Mouse (Mus musculus): ENCODE results near the gene Bub1b. TPM values are rescaled to one million over a fixed set of nuclear protein-coding genes. Genes with fewer than 3 reads are reported as not detected.

The Bub1b gene
- polyA plus RNA-seq, 1 experiment = 25.6 TPM

GRCm38 (mm10) chr2:118667181-118667580 is 69.2 kb downstream of the Bub1b start:
- no peak overlapping the region for H3ac ChIP-seq (ENCODE audit: control insufficient read depth, insufficient read length)

GRCm38 (mm10) chr2:118669245-118669644 is 71.2 kb downstream of the Bub1b start:
- Histone ChIP-seq H3ac (ENCODE audit: control insufficient read depth, insufficient read length) (no peak overlapping the region), H3K79me2 (ENCODE audit: control insufficient read depth, insufficient read depth) (no peaks in the 10 kb centered on the region), H3K27me3 (ENCODE audit: control insufficient read depth, insufficient read depth, insufficient read length) (no peaks in the 10 kb centered on the region), H3K36me3 (ENCODE audit: control insufficient read depth, insufficient read depth) (no peaks in the 10 kb centered on the region), H3K4me2 (ENCODE audit: low read depth) (no peak overlapping the region), H3K4me3 (no peak overlapping the region)
- no peak for TF ChIP-seq CEBPB (IDR thresholded peaks at IDR 0.05; ENCODE audit: insufficient read depth, poor library complexity, severe bottlenecking)
- TF ChIP-seq POLR2A (IDR thresholded peaks at IDR 0.05; ENCODE audit: insufficient read length, low read depth) = no peak
- no peak for TF ChIP-seq E2F4 (IDR thresholded peaks at IDR 0.05; ENCODE audit: insufficient read depth)
- TF ChIP-seq POLR2AphosphoS2 (IDR thresholded peaks at IDR 0.05; ENCODE audit: insufficient read length, low read depth) = no peak
- TF ChIP-seq MYOG (IDR thresholded peaks at IDR 0.05; ENCODE audit: control insufficient read depth in 1 of 3, insufficient read depth in 1 of 3, insufficient read length in 2 of 3, low read depth in 2 of 3) = no peak
- TF ChIP-seq TCF3 (IDR thresholded peaks at IDR 0.05; ENCODE audit: insufficient read length, low read depth) = no peak
- TF ChIP-seq USF1 (IDR thresholded peaks at IDR 0.05; ENCODE audit: low read depth) = no peak
- TF ChIP-seq MYOD1 (IDR thresholded peaks at IDR 0.05; ENCODE audit: control insufficient read depth in 1 of 3, insufficient read length in 2 of 3, low read depth in 2 of 3) = no peak
- TF ChIP-seq MAX (IDR thresholded peaks at IDR 0.05; ENCODE audit: low read depth) = no peak

More at GRCm38 (mm10) chr2:118667181-118667580, 69.2 kb downstream of the Bub1b start:
- Histone ChIP-seq H3K27me3 (ENCODE audit: control insufficient read depth, insufficient read depth, insufficient read length) (no peaks in the 10 kb centered on the region), H3K4me2 (ENCODE audit: low read depth) (no peak overlapping the region), H3K4me3 (no peak overlapping the region), H3K79me2 (ENCODE audit: control insufficient read depth, insufficient read depth) (no peaks in the 10 kb centered on the region), H3K36me3 (ENCODE audit: control insufficient read depth, insufficient read depth) (no peaks in the 10 kb centered on the region)
- TF ChIP-seq SRF (IDR thresholded peaks at IDR 0.05; ENCODE audit: control insufficient read depth, insufficient read length, low read depth) (no peak), USF1 (IDR thresholded peaks at IDR 0.05; ENCODE audit: low read depth) (no peak), MYOG (IDR thresholded peaks at IDR 0.05; ENCODE audit: control insufficient read depth in 1 of 3, insufficient read depth in 1 of 3, insufficient read length in 2 of 3, low read depth in 2 of 3) (no peak), REST (IDR thresholded peaks at IDR 0.05; ENCODE audit: insufficient read depth, insufficient read length) (no peak), POLR2A (IDR thresholded peaks at IDR 0.05; ENCODE audit: insufficient read length, low read depth) (no peak), E2F4 (IDR thresholded peaks at IDR 0.05; ENCODE audit: insufficient read depth) (no peak), CEBPB (IDR thresholded peaks at IDR 0.05; ENCODE audit: insufficient read depth, poor library complexity, severe bottlenecking) (no peak), MAX (IDR thresholded peaks at IDR 0.05; ENCODE audit: low read depth) (no peak), POLR2AphosphoS2 (IDR thresholded peaks at IDR 0.05; ENCODE audit: insufficient read length, low read depth) (no peak), MYOD1 (IDR thresholded peaks at IDR 0.05; ENCODE audit: control insufficient read depth in 1 of 3, insufficient read length in 2 of 3, low read depth in 2 of 3) (no peak), TCF12 (IDR thresholded peaks at IDR 0.05; ENCODE audit: insufficient read depth, poor library complexity, severe bottlenecking) (no peak), TCF3 (IDR thresholded peaks at IDR 0.05; ENCODE audit: insufficient read length, low read depth) (no peak)

GRCm38 (mm10) chr2:118669785-118670184 is 71.8 kb downstream of the Bub1b start:
- no peak overlapping the region for H3K4me2 ChIP-seq (ENCODE audit: low read depth)
- H3ac ChIP-seq (ENCODE audit: control insufficient read depth, insufficient read length) = no peak overlapping the region
- H3K36me3 ChIP-seq (ENCODE audit: control insufficient read depth, insufficient read depth) = no peaks in the 10 kb centered on the region
- H3K27me3 ChIP-seq (ENCODE audit: control insufficient read depth, insufficient read depth, insufficient read length) = peaks cover 5% of the 10 kb centered on the region
- TF ChIP-seq TCF3 (IDR thresholded peaks at IDR 0.05; ENCODE audit: insufficient read length, low read depth) (no peak), MAX (IDR thresholded peaks at IDR 0.05; ENCODE audit: low read depth) (no peak), CEBPB (IDR thresholded peaks at IDR 0.05; ENCODE audit: insufficient read depth, poor library complexity, severe bottlenecking) (no peak), SRF (IDR thresholded peaks at IDR 0.05; ENCODE audit: control insufficient read depth, insufficient read length, low read depth) (no peak), POLR2AphosphoS2 (IDR thresholded peaks at IDR 0.05; ENCODE audit: insufficient read length, low read depth) (no peak), MYOD1 (IDR thresholded peaks at IDR 0.05; ENCODE audit: control insufficient read depth in 1 of 3, insufficient read length in 2 of 3, low read depth in 2 of 3) (no peak)
- no peaks in the 10 kb centered on the region for H3K79me2 ChIP-seq (ENCODE audit: control insufficient read depth, insufficient read depth)
- no peak overlapping the region for H3K4me3 ChIP-seq

- Histone ChIP-seq H3ac (ENCODE audit: control insufficient read depth, insufficient read length) (no peak overlapping the region), H3K79me2 (ENCODE audit: control insufficient read depth, insufficient read depth) (no peaks in the 10 kb centered on the region), H3K27me3 (ENCODE audit: control insufficient read depth, insufficient read depth, insufficient read length) (peaks cover 15% of the 10 kb centered on the region), H3K4me2 (ENCODE audit: low read depth) (no peak overlapping the region), H3K36me3 (ENCODE audit: control insufficient read depth, insufficient read depth) (no peaks in the 10 kb centered on the region), H3K4me3 (no peak overlapping the region)
- TF ChIP-seq REST (IDR thresholded peaks at IDR 0.05; ENCODE audit: insufficient read depth, insufficient read length) (no peak), MYOG (IDR thresholded peaks at IDR 0.05; ENCODE audit: control insufficient read depth in 1 of 3, insufficient read depth in 1 of 3, insufficient read length in 2 of 3, low read depth in 2 of 3) (no peak), TCF3 (IDR thresholded peaks at IDR 0.05; ENCODE audit: insufficient read length, low read depth) (no peak), CEBPB (IDR thresholded peaks at IDR 0.05; ENCODE audit: insufficient read depth, poor library complexity, severe bottlenecking) (no peak), POLR2AphosphoS2 (IDR thresholded peaks at IDR 0.05; ENCODE audit: insufficient read length, low read depth) (no peak), MAX (IDR thresholded peaks at IDR 0.05; ENCODE audit: low read depth) (no peak), E2F4 (IDR thresholded peaks at IDR 0.05; ENCODE audit: insufficient read depth) (no peak), TCF12 (IDR thresholded peaks at IDR 0.05; ENCODE audit: insufficient read depth, poor library complexity, severe bottlenecking) (no peak), USF1 (IDR thresholded peaks at IDR 0.05; ENCODE audit: low read depth) (no peak), MYOD1 (IDR thresholded peaks at IDR 0.05; ENCODE audit: control insufficient read depth in 1 of 3, insufficient read length in 2 of 3, low read depth in 2 of 3) (no peak), POLR2A (IDR thresholded peaks at IDR 0.05; ENCODE audit: insufficient read length, low read depth) (no peak), SRF (IDR thresholded peaks at IDR 0.05; ENCODE audit: control insufficient read depth, insufficient read length, low read depth) (no peak)
These were observed 73.7 kb downstream of the Bub1b start for GRCm38 (mm10) chr2:118671728-118672127.
